Comparison of ENCODE assay signal across 8 mouse cellular contexts in the genomic region with DNA sequence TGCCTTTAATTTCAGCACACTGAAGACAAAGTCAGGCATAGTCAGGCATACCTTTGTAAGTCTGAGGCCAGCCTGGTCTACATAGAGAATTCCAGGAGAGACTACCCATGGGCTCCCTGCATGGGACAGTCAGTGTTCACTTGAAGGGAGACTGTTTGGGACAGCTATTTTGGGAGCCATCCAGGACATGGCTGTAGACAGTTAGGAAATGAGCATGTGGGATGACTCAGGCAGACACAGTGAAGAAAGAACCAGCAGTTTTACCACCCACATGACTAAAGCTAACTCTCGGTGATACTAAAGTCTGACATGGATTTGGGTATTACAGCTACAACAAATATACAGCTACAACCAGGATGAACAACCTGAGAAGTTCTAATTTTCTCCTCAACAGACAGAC.
DNase-seq lines count a peak whose midpoint lies in the region; ATAC-seq and TF ChIP-seq lines count a peak whose summit lies in the region.
"Had no signal": no experiment of that assay in that cellular context is flagged by ENCODE, and none has a peak within 500 bp of the region (broad histone marks: within the 10 kb centered on the region; RNA-seq: fewer than 3 reads in every experiment).

No protein-coding gene starts in this region.

- H3K4me2 ChIP-seq in intestine, embryonic 16.5 days (ENCODE audit: low read depth, low read length), result no peak overlapping the region
- no peak overlapping the region for H3K4me2 ChIP-seq in intestine, postnatal 0 days (replicated peaks; ENCODE audit: low read depth)

- H3K4me1 ChIP-seq in intestine, embryonic 16.5 days (ENCODE audit: control insufficient read depth, insufficient read depth, low read length), result no peaks in the 10 kb centered on the region
- H3K4me1 ChIP-seq in intestine, postnatal 0 days (replicated peaks; ENCODE audit: control insufficient read depth, insufficient read depth, low read length), result no peaks in the 10 kb centered on the region; the same call in 1 of the 2 replicates

- H3K27ac ChIP-seq in intestine, embryonic 16.5 days (ENCODE audit: low read length), result no peak overlapping the region
- H3K27ac ChIP-seq in intestine, postnatal 0 days (ENCODE audit: low read depth, low read length), result no peak overlapping the region

- H3K9ac ChIP-seq in intestine, embryonic 16.5 days (ENCODE audit: low read depth, low read length), result no peak overlapping the region
- H3K9ac ChIP-seq in intestine, postnatal 0 days (ENCODE audit: low read depth, low read length), result no peak overlapping the region

- no peak for TF ChIP-seq CTCF in C2C12 (IDR thresholded peaks at IDR 0.05; ENCODE audit: control insufficient read depth, insufficient read depth, insufficient read length)
- TF ChIP-seq CTCF in intestine, postnatal 0 days (IDR thresholded peaks at IDR 0.05; ENCODE audit: low read depth), result no peak

- H3K79me2 ChIP-seq in C2C12 (ENCODE audit: control insufficient read depth, insufficient read depth), result peaks cover 58% of the 10 kb centered on the region

- 67% methylated on average over 1 of the region's 1 CpGs for WGBS in intestine, embryonic 16.5 days
- 76% methylated on average over 1 of the region's 1 CpGs for WGBS in intestine, postnatal 0 days

- H3K27me3 ChIP-seq in C2C12 (ENCODE audit: control insufficient read depth, insufficient read depth, insufficient read length), result no peaks in the 10 kb centered on the region
- no peaks in the 10 kb centered on the region for H3K27me3 ChIP-seq in intestine, embryonic 16.5 days (replicated peaks; ENCODE audit: control insufficient read depth, insufficient read depth, low read length)
- H3K27me3 ChIP-seq in intestine, postnatal 0 days (replicated peaks; ENCODE audit: control insufficient read depth, insufficient read depth, low read length), result no peaks in the 10 kb centered on the region

- H3ac ChIP-seq in C2C12 (ENCODE audit: control insufficient read depth, insufficient read length, low read depth), result no peak overlapping the region

- no peak for ATAC-seq in intestine, embryonic 16.5 days
- no peak for ATAC-seq in intestine, postnatal 0 days

- no peaks in the 10 kb centered on the region for H3K9me3 ChIP-seq in intestine, embryonic 16.5 days (ENCODE audit: control insufficient read depth, low read length)
- H3K9me3 ChIP-seq in intestine, postnatal 0 days (ENCODE audit: control insufficient read depth), result no peaks in the 10 kb centered on the region

- H3K79me3 ChIP-seq in C2C12 (ENCODE audit: low read depth), result peaks cover 9% of the 10 kb centered on the region

- DNase-seq in adipocyte (ENCODE audit: low spot score), result peak; percentile 74
- DNase-seq in layer of hippocampus, adult 11-12 months (ENCODE audit: low spot score), result peak; percentile 53
- DNase-seq in lung, postnatal 14 days, result peak; percentile 42
- DNase-seq in thymus, postnatal 36 days, result no peak

- H3K36me3 ChIP-seq in C2C12 (ENCODE audit: control insufficient read depth, insufficient read depth), result no peaks in the 10 kb centered on the region
- H3K36me3 ChIP-seq in intestine, embryonic 16.5 days (ENCODE audit: control insufficient read depth, insufficient read depth, low read length), result no peaks in the 10 kb centered on the region
- H3K36me3 ChIP-seq in intestine, postnatal 0 days (ENCODE audit: control insufficient read depth, insufficient read depth), result no peaks in the 10 kb centered on the region

- no peak overlapping the region for H3K4me3 ChIP-seq in C2C12 (ENCODE audit: insufficient read depth, poor library complexity, severe bottlenecking)
- no peak overlapping the region for H3K4me3 ChIP-seq in intestine, embryonic 16.5 days (ENCODE audit: low read length)
- H3K4me3 ChIP-seq in intestine, postnatal 0 days (ENCODE audit: low read depth, low read length), result no peak overlapping the region
- H3K4me3 ChIP-seq: erythroblast, embryonic 14.5 days had no signal

TF ChIP-seq in C2C12, 6 proteins besides CTCF, POLR2A, EP300 and RAD21:
- TF ChIP-seq FOSL1 (IDR thresholded peaks at IDR 0.05; ENCODE audit: insufficient read depth, low read length, poor library complexity, severe bottlenecking), result peak; percentile 23
- TF ChIP-seq MYOD1 (IDR thresholded peaks at IDR 0.05; ENCODE audit: control insufficient read depth, insufficient read length, low read depth), result no peak
- peak; percentile 66 for TF ChIP-seq CEBPB (IDR thresholded peaks at IDR 0.05; ENCODE audit: low read depth)
- no peak for TF ChIP-seq MYOG (IDR thresholded peaks at IDR 0.05; ENCODE audit: control insufficient read depth, extremely low read depth, insufficient read length)
- TF ChIP-seq USF1 (IDR thresholded peaks at IDR 0.05; ENCODE audit: low read depth), result peak; percentile 75
- TF ChIP-seq MAX (IDR thresholded peaks at IDR 0.05), result no peak
TF ChIP-seq in C2C12: peak in this region for 3.

Comparison
In these comparisons a context has a peak if more than half of its experiments do, and no peak if none do; other contexts are left out.
1. DNase-seq: peak in adipocyte (single experiment), layer of hippocampus, adult 11-12 months (single experiment) and lung, postnatal 14 days (single experiment); none in thymus, postnatal 36 days (0 of 2).